Mouse (Mus musculus) layer of hippocampus, postnatal 14 days (tissue): ENCODE measurements around the gene Olfr1378. TPM values are rescaled to one million over a fixed set of nuclear protein-coding genes. Genes with fewer than 3 reads are reported as not detected.

Experiments used
- DNase-seq, 2 experiments: peaks; one replicate each; pipeline ENCODE4 v3.0.0; 2021 to 2022; ENCODE audit warnings: low spot score in 2 of 2, mixed read lengths in 1 of 2
- long read RNA-seq, 2 experiments: library from polyadenylated mRNA; stranded (forward); transcript quantifications; one replicate each; pipeline ENCODE4 v2.0.0; 2021
- total RNA-seq, 2 experiments: library from RNA; stranded (reverse); gene quantifications; 2 replicates each; pipeline ENCODE4 v1.2.3; 2021

Gene Olfr1378
- total RNA-seq = not detected
- long read RNA-seq, experiment 1 = 0 reads
- long read RNA-seq, experiment 2 = 0 reads

- no peak for DNase-seq
Measured at GRCm38 (mm10) chr11:50966230-50966629, at the start of gene Olfr1378. Gene Olfr1378 (plus strand): TSS chr11:50966530.

DNA sequence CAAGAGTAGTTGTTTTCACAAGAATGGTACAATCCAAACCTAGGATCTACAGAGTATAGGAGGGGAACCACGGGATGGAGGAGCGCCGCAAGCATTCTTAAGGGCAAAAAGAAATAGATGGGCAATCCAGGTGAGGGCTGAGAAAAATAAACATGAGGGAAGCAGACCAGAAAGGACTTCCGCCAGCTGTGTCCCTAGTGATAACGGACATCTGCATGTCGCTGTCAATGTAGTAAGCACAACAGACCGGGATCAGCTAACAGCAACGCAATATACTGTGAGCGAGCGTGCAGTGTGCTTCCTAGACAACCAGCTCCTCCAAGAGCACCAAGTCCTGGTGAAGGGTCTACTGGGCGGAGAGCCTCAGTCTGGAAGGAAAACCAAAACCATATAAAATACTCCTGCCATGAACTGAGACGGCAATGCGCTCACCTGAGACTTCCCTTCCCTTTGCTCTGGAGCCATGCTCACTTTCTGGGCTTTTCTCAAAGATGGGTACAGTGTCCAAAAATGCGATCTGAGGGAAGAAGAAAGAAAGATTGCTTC lies 35.8 kb upstream of the Olfr1378 start:
- DNase-seq = peak in 1 of 2 experiments; percentile 18

DNA sequence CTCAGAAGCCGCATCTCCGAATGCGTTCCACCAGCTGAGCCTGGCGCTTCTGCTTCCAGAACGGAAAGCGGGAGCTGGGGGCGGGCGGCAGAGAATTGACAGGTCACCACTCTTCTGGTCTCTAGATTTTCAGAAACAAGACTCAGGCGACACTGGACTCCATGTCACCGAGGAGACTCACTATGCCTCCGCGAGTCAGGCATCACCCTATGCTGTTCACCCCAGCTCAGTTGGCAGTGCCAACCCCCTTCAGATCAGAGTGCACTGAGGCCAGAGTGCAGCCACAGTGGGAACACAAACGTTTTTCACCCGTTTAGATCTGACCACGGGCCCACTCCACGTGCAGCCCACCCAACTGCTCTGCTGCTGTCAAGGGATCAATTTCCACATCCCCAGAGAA lies 35.3 kb upstream of the Olfr1378 start:
- no peak for DNase-seq

- peak; percentile 75 to 93 for DNase-seq
Measured at GRCm38 (mm10) chr11:50931451-50931866, 34.9 kb upstream of the Olfr1378 start, which contains the start of gene Zfp354b. Gene Zfp354b (minus strand): TSS chr11:50931633.

DNA sequence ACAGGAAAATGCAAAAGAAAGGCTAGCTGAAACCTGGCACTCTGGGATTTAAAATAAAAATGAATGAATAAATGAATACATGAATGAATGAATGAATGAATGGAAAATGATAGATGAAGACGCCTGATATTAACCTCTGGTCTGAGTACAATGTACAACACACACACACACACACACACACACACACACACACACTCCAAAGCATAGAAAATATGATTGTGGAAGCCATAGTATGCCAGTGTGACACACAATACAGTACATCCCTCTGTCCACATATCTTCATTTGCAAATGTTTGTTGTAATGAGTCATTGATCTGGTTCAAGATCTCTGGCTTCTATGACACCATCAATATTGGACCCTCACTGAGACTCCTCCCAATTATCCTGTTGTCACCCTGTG lies 34.3 kb upstream of the Olfr1378 start:
- no peak for DNase-seq

DNA sequence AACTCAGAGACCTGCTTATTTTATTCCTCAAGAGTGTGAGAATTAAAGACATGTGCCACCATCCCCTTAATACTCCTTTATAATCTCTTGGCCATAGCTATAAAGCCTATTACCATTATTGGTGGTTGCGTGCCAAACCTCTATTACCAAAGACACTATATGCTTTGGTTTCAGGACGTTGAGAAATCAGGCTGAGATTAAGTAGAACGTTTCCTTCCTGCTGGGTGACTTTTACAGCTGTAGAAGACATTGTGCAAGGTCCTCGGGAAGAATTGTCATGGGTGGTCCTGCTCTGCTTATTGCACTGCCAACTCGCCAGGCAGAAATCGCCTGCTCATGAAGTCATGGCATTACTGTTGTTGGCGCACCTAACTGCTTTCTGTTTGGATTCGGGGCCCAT lies 27.9 kb upstream of the Olfr1378 start:
- DNase-seq = no peak

DNA sequence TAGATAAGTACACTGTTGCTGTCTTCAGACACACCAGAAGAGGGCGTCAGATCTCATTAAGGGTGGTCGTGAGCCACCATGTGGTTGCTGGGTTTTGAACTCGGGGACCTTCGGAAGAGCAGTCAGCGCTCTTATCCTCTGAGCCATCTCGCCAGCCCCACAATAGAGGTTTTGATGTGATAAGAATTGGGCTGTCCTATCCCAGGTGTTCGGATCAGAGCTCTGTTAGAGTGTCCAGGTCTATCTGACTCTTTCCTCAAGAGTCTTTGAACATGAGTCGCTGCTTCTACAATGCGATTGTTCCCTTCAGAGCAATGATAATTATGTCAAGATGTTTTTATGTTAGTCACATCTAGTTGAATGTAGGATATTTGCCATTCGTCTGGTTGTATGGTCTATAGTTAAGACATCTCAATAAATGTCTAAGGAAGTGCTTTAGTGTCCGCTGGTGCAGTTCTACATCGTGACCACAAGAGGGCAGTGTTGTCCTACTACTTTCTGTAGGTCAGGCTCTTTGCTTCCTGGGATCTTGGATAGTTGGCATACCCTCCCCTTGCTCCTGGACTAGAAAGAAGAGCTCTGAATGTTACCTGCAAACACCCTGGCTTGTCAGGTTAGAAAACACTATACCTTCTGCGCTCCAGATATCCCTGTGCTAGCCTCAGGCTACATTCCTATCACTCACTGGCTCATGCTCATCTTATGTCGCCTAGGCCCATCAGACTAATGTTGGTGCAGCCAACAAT lies 26.5 kb upstream of the Olfr1378 start:
- DNase-seq = no peak

DNA sequence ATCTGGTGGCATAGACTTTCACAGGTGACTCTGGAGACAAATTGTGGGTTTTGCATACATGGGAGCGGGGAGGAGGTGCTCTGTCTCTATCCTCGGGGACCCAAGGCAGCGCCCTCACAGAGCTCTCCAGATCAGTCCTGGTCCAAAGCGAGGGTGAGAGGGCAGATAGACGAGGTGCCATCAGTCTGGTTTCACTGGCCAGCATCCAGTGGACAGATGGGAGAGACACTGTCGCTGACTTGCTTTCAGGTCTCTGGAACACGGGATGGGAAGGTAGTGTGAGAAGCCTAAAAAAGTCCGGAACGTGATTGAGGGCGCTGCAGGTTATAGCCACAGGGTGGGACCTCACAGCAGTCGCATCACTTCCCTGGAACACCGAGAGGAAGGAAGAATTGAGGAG lies 23.9 kb upstream of the Olfr1378 start:
- DNase-seq = no peak

- DNase-seq = no peak
Measured at GRCm38 (mm10) chr11:50943506-50943905, 22.8 kb upstream of the Olfr1378 start, which contains the start of gene 4933414I15Rik. Gene 4933414I15Rik (minus strand): TSS chr11:50943765.

DNA sequence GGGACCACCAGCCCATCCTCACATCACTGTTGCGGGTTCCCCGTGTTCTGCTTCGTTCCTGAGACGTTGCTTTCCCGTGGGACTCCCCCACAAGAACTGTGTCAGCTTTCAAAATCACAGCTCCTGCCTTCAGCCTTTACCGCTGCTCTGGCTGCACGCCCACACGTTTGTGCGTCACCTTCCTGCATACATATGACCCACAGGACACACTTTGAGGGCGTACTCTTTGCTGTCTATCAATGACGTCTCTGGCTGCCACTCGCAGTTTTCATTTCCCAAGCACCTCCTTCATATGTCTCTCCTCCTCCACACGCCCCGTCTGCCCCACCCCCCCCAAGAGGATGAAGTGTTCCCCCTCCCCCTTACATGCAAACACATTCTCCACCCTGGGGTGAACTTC lies 14.0 kb upstream of the Olfr1378 start:
- no peak for DNase-seq

DNA sequence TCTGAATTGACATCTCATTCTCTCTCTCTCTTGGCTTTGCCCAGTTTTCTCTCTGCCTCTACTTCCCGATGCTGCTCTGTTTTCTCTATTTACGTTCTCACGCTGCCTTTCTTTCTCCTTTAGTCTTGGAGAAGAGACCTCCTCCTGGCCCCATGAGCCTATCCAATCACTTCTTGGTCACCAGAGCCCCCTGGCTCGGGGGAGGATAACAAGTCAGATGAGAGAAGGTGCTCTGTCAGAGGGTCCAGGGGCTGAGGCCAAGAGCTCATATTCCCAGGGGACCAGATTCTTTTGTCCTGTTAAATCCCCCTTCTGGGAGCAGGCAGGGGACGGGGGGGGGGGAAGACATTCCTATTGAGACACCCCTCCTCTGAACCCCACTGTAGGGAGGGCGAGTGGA lies 12.7 kb upstream of the Olfr1378 start, which contains the start of gene Prop1:
TSS of gene Prop1 (minus strand) at position 101 of the 400 bp plus-strand sequence.
- DNase-seq = no peak

DNA sequence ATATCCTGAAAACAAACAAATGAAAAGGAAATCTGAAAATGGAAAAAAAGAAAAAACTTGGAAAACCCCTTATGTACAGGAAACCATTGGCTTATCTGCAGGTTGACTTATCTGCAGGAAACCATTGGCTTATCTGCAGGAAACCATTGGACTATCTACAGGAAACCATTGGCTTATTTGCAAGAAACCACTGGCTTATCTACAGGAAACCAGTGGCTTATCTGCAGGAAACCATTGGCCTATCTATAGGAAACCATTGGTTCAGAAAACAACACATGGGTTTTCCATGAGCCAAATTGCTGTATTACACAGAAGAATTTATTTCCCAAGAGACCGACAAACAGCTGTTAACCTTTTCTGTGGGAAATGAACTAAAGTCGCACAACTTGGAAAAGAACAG lies 1.4 kb upstream of the Olfr1378 start:
- no peak for DNase-seq

GRCm38 (mm10) chr11:50977216-50977615 lies 10.9 kb downstream of the Olfr1378 start:
- DNase-seq = no peak

DNA sequence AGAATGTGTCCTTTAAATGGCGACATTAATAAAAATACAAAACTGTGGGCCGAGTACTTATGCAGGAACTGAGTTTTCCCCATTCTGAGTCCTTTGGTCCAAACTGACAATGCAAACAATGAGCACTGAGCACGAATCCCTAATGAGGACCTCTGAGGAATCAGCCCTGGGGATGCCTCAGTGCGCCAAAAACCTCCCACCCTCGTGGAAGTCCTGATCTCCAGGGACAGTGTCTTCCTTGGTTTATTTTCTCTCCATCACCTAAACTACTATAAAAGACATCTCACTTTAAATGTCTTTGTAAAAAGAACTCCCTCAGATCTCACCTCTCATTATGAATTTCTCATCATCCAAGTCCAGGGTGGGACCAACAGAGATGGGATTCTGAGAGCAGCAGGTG lies 15.3 kb downstream of the Olfr1378 start, which contains the start of gene Olfr1377:
TSS of gene Olfr1377 (plus strand) at position 301 of the 400 bp plus-strand sequence.
- no peak for DNase-seq

DNA sequence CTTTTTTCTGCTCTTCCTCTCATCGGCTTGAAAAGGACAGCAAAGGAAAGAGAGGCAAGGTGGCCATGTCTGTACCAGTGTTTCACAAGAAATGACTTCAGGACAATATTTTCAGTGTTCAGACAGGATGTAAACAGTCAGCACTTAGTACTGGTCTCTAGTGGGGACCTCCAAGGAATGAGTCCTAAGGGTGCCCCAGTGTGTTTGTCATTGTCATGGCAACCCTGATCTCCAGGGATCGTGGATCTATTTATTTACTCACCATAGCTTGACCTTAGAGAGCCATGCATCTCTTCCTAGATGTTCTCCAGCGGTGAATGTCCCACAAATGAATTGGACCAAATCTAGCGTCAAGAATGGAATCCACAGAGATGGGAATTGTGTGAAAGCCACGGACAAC lies 37.0 kb downstream of the Olfr1378 start, which contains the start of gene Olfr51:
TSS of gene Olfr51 (plus strand) at position 301 of the 400 bp plus-strand sequence.
- no peak for DNase-seq

DNA sequence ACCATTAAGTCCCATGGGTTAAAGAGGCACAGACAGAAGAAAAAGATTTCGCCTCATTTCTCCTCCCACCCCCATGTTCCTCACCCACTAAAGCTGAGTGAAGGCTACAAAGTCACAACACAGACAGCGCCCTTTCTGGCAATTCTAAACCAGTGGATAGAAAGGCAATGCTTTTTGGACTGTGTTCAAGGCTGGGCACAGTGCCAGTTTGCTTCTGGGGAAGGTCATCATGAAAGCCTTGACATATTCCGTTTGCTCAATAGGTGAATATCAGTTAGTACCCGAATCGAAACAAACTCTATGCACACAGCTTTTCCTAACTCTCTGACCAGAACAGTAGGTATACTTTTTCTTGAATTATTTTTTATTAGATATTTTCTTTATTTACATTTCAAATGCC lies 45.5 kb downstream of the Olfr1378 start:
- no peak for DNase-seq

- DNase-seq = no peak
Measured at GRCm38 (mm10) chr11:51013936-51014335, 47.6 kb downstream of the Olfr1378 start, which contains the start of gene Olfr54. Gene Olfr54 (plus strand): TSS chr11:51014236.

- no peak for DNase-seq
Measured at GRCm38 (mm10) chr11:51016341-51016740, 50.0 kb downstream of the Olfr1378 start.
